Mouse (Mus musculus): Measurements from ENCODE around the gene Insyn1.

Insyn1 gene

GRCm38 (mm10) chr9:58535447-58536134 is 47.2 kb downstream of the Insyn1 start:
- DNase-seq (ENCODE audit: low spot score), result no peak

- no peak for DNase-seq (ENCODE audit: low spot score)
These were observed 49.4 kb downstream of the Insyn1 start for GRCm38 (mm10) chr9:58537774-58538173.

- no peak for DNase-seq (ENCODE audit: low spot score)
These were observed 51.5 kb downstream of the Insyn1 start for GRCm38 (mm10) chr9:58539886-58540285.

- DNase-seq (ENCODE audit: low spot score), result no peak
These were observed 53.5 kb downstream of the Insyn1 start for GRCm38 (mm10) chr9:58541895-58542338.

GRCm38 (mm10) chr9:58544879-58545324 is 56.5 kb downstream of the Insyn1 start:
- no peak for DNase-seq (ENCODE audit: low spot score)

- DNase-seq (ENCODE audit: low spot score), result no peak
These were observed 57.0 kb downstream of the Insyn1 start for GRCm38 (mm10) chr9:58545428-58545827.

GRCm38 (mm10) chr9:58546630-58547360 is 58.4 kb downstream of the Insyn1 start:
- no peak for DNase-seq (ENCODE audit: low spot score)

GRCm38 (mm10) chr9:58548897-58549296 is 60.5 kb downstream of the Insyn1 start:
- no peak for DNase-seq (ENCODE audit: low spot score)
